Mouse (Mus musculus) ZHBTc4 (cell line): ENCODE measurements at regions not wholly inside any gene's neighbourhood (a gene's known extent, or its start where the extent isn't known, plus 50 kb on each side); places are given as distances from the start of the nearest gene placed in this dataset.

Source experiments
- DNase-seq: peaks from one replicate; pipeline ENCODE4 v3.0.0-alpha.2; 2011; ENCODE audit warnings: low read depth, low spot score

DNA sequence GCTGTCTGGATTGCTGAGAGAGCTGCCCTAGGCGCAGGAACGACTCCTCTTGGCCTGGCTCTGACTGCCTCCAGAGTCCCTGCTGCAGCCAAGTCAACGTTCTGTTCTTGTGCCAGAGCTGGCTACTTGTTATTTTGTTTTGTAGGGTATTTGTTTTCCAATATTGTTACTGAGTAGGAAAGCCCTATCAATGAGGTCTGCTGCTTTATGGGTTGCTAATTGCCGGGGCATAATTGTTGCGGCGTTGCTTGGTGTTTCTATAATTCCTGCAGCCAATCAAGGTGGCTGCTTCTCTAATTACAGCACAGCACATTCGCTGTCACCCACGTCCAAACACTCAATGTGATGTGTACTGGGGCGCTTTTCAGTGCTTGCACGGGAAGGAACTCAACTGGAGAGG is 589.4 kb downstream of the Tox3 start:
- no peak for DNase-seq

- no peak for DNase-seq
Measured at GRCm38 (mm10) chr8:89755951-89756350, 592.2 kb downstream of the Tox3 start.

- no peak for DNase-seq
Measured at GRCm38 (mm10) chr8:89751201-89751600, 596.9 kb downstream of the Tox3 start.

DNA sequence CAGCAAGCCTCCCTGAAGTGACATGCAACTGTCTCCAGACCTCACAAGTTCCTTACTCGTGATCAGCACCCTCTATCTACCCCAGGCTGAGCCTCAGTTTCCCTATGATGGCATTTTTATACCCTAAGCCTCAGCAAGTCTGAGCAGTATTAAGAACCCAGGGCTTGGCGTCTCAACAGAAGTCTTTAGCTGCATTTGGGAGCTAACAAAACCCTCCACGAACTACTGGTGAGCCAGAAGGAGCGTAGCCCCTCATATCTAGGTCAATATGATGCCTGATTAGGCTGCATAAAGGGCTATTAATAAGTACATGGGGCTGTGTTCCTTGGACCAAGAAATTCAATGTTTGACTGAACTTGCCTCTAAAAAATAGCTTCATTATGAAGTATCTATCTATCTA is 600.4 kb downstream of the Tox3 start:
- no peak for DNase-seq

DNA sequence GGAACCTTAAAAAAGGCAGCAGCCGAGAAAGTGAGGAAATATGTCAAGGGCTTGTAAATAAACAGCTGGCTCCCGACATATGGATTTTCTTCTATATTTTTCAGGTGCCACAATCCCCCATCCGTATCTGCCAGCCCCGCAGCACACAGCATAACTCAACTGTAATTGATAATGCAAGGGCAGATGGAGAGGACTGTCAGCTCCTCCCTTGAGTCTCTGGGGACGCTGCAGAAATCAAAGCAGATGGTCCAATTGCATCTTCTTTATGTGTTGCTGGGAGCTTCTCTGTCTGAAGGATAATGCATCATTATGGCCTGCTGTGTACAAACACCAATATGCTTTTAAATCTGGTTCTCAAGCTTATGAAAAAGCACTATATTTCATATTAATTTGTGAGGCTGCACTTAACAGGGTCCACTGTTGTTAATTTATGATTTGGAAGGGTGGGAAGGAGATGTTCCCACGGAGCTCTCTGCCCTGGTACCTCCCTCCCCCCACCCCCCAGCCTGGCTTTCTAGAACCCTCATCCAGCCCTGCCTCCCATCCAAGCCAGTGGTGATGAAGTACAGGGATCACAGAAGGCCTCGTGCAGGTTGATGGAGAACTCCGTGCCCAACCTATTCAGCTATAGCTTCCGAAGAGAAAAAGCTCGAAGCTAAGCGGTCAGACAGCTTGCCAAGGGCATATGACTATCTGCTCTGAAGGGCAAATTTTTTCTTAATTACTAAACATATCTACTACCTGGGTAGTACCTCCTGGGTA is 603.7 kb downstream of the Tox3 start:
- no peak for DNase-seq

GRCm38 (mm10) chr8:89738657-89739056 is 609.5 kb downstream of the Tox3 start:
- no peak for DNase-seq

- no peak for DNase-seq
Measured at GRCm38 (mm10) chr8:89737636-89738035, 610.5 kb downstream of the Tox3 start.

- DNase-seq = no peak
Measured at GRCm38 (mm10) chr8:89727252-89727651, 620.9 kb downstream of the Tox3 start.

- DNase-seq = no peak
Measured at GRCm38 (mm10) chr8:89721684-89722305, 626.3 kb downstream of the Tox3 start.

GRCm38 (mm10) chr8:89713880-89714279 is 634.3 kb downstream of the Tox3 start:
- DNase-seq = no peak

- no peak for DNase-seq
Measured at GRCm38 (mm10) chr8:89707341-89707928, 640.7 kb downstream of the Tox3 start.

- no peak for DNase-seq
Measured at GRCm38 (mm10) chr8:89685696-89686095, 641.7 kb upstream of the Sall1 start.

DNA sequence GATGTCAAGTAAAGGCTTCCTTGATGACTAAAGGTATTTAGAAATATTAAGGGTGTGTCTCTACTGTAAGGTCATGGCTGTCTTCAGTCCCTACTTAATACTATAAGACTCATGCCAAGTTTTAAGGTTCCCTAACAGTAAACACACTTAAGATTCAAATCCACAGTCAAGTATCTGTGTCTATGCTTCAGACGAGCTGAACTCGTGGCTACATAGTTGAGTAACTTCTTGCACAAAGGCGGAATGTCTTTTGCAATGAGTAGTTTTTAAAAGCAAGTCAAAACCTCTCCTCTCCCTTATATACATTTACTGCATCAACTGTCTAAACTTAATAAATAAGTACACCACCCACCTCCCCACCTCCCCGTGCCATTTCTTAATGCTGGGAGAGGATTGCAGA is 637.0 kb upstream of the Sall1 start:
- DNase-seq = no peak

DNA sequence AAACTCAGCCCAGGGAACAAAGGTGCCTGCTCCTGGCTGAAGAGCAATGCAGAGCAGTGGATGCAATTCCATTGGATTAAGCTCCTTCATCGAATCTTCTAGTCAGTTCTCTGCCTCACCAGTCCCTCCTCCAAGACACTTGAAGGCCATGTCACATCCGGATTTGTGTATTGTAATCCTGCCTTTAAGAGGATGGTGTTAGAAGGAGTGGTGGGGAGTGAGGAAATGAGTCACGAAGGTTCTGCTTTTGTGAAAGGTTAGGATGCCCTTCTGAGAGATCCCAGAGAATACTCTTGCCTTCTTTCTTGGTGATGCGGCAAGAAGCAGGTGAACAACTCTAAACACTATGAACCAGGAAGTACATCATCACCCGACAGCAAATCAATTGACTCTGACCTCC is 636.4 kb upstream of the Sall1 start:
- DNase-seq = no peak

- DNase-seq = no peak
Measured at GRCm38 (mm10) chr8:89679551-89679950, 635.6 kb upstream of the Sall1 start.

DNA sequence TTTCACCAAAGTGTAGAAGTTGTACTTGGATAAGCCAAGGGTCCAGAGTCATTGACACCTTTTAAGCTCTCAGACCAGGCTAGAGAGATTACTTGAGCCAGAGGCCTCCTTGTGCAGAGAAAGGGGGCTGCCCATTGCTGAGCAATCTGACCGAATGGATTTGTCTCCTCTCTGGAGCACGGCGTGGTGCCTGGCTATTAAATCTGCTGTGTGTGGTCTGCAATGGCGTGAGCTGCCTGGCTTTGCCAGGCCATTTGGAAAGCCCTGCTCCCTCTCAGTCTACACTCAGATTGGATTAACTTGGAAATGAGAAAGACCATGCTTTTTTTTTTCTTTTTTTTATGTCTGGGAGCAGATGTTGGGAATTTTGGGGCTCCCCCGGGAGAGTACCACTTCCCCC is 633.3 kb upstream of the Sall1 start:
- DNase-seq = no peak

GRCm38 (mm10) chr8:89673911-89674310 is 629.9 kb upstream of the Sall1 start:
- no peak for DNase-seq

DNA sequence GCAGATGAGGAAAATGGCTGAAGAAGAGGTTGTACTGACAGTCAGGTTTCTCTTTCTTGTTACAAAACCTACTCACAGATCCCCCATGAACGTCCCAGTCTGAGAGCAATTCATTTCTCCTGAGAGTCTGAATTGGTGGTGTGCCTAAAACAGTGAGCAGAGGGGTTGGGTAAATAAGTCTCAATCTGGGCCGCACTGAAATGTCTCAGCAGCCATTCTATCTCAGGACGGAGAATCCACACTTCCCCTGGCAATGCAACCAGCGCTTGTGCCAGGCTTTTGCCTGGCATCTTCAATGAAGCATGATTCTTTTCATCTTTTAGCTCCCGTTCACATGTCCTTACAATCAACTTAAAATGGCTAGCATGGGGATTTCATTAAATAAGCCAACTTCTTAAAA is 628.7 kb upstream of the Sall1 start:
- no peak for DNase-seq

DNA sequence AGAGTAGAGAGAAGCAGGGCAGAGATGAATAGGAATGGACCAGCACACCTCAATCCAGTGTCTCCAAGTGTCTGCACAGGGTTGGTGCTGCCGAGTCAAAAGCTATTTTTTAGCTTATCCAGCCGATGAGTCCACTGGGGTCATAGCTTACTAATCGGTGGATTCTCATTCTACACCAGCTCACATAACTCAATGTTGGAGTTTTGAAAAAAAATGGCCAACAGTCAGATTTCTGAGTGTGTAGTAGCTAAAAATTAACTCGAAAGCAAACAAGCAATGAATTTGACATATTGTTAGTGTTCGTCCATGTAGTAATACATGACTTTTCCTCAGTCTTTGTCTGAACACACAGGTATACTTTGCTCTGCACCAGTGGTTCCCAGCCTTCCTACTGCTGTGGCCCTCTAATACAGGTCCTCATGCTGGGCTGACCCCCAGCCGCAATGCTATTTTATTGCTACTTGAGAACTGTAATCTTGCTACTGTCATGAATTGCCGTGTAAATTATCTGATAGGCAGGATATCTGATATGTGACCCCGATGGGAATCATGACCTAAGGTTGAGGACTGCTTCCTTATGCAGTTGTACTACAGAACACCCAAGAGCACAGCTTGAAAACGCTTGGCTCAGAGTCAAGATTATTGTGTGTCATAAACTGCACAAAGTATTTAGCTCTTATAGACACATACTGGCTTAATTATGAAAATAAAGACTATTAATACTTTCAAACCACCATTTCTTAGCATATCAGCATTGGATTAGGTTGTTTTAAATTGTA is 621.1 kb upstream of the Sall1 start:
- no peak for DNase-seq

- DNase-seq = no peak
Measured at GRCm38 (mm10) chr8:89663859-89664258, 619.9 kb upstream of the Sall1 start.

DNA sequence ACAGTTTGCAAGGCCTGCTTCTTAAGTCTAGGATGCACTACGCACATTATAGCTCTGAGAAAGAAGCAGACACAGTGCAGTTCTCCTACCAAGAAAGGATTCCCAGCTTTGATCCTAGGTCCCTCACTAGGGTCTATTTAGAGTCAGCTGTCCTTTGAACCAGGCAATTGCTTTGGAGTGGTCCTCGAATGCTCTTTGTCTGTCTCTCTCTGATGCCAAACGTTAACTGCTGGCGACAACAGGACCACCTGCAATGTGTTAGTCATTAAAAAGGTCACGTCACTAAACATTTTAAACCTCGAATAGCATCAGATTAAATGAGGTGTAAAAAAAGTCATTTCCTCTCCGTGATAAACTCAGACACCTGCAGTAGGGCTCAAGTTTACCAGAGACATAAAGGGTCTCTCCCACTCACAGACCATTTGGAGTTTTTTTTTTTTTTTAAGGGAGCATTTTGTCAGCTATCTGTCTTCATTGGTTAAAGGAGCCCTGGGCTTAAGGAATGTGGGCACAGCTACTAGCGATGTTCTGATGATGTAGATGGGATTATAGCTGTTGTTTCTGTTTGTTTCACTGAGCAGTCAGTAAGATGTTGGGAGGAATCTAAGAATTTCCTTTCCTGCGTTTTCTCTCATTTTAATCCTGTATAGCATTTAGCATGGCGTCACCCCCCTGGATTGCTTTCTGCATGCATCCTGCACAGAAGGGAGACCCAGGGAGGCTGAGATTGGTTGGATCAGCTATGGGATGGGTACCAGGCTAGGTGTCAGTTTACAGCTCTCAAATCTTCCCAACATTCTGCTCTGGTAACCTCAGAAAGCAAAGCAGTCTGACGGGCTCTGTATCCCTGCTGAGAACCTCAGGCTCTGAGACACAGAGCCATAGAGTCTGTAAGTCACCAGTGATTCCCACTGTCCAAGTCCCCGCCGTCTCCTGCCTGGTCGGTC is 615.3 kb upstream of the Sall1 start:
- DNase-seq = no peak
